Mouse (Mus musculus): ENCODE results near the gene Gm20532. TPM values are rescaled to one million over a fixed set of nuclear protein-coding genes. Genes with fewer than 3 reads are reported as not detected.

Gm20532 gene
- polyA plus RNA-seq, 1 experiment from 2014 or later, result not detected

- Histone ChIP-seq H3K4me2 (no peak overlapping the region), H3K27ac (no peak overlapping the region; the same call in 1 of the 2 replicates), H3K9me3 (replicated peaks) (no peaks in the 10 kb centered on the region), H3K4me1 (replicated peaks) (peaks cover 59% of the 10 kb centered on the region), H3K4me3 (replicated peaks) (no peak overlapping the region), H3K36me3 (no peaks in the 10 kb centered on the region), H3K9ac (no peak overlapping the region), H3K27me3 (no peaks in the 10 kb centered on the region)
- ATAC-seq (ENCODE audit: low read depth) (no peak), DNase-seq (no peak)
- WGBS (ENCODE audit: insufficient replicate concordance), result 39% methylated on average over 8 of the region's 8 CpGs
Observed at GRCm38 (mm10) chr2:26551446-26551845, 35.0 kb upstream of the Gm20532 start.

DNA sequence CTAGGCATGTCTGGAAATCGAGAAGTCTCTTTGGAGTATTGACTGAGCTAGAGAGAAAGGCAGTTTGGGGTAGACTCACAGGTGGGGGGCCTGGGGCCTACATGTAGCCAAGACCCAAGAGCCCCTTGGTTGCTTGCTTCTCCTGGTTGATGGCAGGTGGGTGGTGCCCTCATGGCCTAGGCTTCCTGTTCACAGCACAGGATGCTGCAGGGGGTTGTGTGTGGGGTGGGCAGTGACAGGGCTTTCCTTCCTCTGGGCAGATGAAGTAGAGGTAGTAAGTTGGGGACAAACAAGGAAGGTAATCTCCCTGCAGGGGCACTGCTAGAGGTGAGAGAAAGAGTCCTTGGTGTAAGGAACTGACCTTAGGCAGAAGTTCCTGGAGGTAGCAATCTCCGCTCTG is 34.4 kb upstream of the Gm20532 start:
- Histone ChIP-seq H3K4me3 (replicated peaks) (no peak overlapping the region), H3K4me2 (no peak overlapping the region), H3K9me3 (replicated peaks) (no peaks in the 10 kb centered on the region), H3K27me3 (no peaks in the 10 kb centered on the region), H3K9ac (no peak overlapping the region), H3K4me1 (replicated peaks) (peaks cover 65% of the 10 kb centered on the region), H3K36me3 (no peaks in the 10 kb centered on the region), H3K27ac (no peak overlapping the region)
- 64% methylated on average over 2 of the region's 2 CpGs for WGBS (ENCODE audit: insufficient replicate concordance)
- DNase-seq (no peak), ATAC-seq (ENCODE audit: low read depth) (no peak)

GRCm38 (mm10) chr2:26553904-26554303 is 32.5 kb upstream of the Gm20532 start:
- H3K4me1 ChIP-seq (replicated peaks), result peaks cover 67% of the 10 kb centered on the region
- no peak overlapping the region for H3K9ac ChIP-seq
- H3K4me3 ChIP-seq (replicated peaks), result no peak overlapping the region
- no peaks in the 10 kb centered on the region for H3K9me3 ChIP-seq (replicated peaks)
- no peaks in the 10 kb centered on the region for H3K36me3 ChIP-seq
- ATAC-seq (ENCODE audit: low read depth) (no peak), DNase-seq (no peak)
- H3K27ac ChIP-seq, result no peak overlapping the region
- WGBS (ENCODE audit: insufficient replicate concordance), result 47% methylated on average over 9 of the region's 9 CpGs
- no peak overlapping the region for H3K4me2 ChIP-seq
- H3K27me3 ChIP-seq, result no peaks in the 10 kb centered on the region

DNA sequence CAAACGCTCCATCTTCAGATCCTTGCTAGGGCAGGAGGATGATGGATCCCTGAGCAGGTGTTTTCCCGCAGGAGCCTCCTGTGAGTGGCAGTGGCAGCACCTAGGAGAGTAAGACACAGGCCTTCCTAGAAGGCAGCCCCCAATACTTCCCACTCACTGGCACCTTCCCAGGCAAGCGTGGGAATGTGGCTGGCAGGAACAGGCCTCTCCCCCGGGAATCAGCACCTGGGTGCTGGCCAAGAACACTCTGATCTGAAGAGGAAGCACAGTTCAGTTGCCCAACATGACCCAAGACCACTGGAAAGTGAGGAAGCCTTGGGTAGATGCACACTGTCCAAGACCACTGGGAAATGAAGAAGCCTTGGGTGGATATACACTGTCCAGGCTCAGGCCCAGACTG is 31.4 kb upstream of the Gm20532 start:
- Histone ChIP-seq H3K4me2 (no peak overlapping the region), H3K4me3 (replicated peaks) (no peak overlapping the region), H3K4me1 (replicated peaks) (peaks cover 56% of the 10 kb centered on the region), H3K27ac (no peak overlapping the region), H3K36me3 (no peaks in the 10 kb centered on the region), H3K27me3 (no peaks in the 10 kb centered on the region), H3K9ac (no peak overlapping the region), H3K9me3 (replicated peaks) (no peaks in the 10 kb centered on the region)
- DNase-seq (no peak), ATAC-seq (ENCODE audit: low read depth) (no peak)
- WGBS (ENCODE audit: insufficient replicate concordance), result 55% methylated on average over 4 of the region's 4 CpGs

GRCm38 (mm10) chr2:26556535-26556993 is 29.9 kb upstream of the Gm20532 start:
- DNase-seq (no peak), ATAC-seq (ENCODE audit: low read depth) (peak; percentile 37)
- Histone ChIP-seq H3K27me3 (no peaks in the 10 kb centered on the region), H3K36me3 (no peaks in the 10 kb centered on the region), H3K9me3 (replicated peaks) (no peaks in the 10 kb centered on the region), H3K9ac (no peak overlapping the region), H3K4me1 (replicated peaks) (peaks cover 52% of the 10 kb centered on the region), H3K4me3 (replicated peaks) (no peak overlapping the region), H3K27ac (no peak overlapping the region), H3K4me2 (no peak overlapping the region)
- 46% methylated on average over 4 of the region's 4 CpGs for WGBS (ENCODE audit: insufficient replicate concordance)

DNA sequence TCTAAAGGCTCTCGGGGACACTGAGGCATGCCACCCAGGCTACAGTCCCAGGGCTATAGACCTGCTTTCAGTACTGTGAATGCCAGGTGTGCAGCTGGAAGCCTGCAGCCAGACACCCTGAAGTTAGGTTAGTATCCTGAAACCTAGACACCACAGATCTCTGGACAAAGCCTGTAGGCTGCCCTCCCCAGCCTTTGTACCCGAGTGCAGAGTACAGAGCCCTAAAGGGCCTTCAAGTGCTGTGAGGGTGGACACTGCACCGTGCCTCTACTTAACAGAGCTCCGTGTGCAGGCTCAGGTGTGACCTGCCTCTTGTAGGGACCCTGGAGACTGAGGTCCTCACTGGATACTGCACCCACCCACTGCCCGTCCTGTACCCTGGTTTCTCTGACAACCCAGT is 25.9 kb upstream of the Gm20532 start:
- Histone ChIP-seq H3K9ac (no peak overlapping the region), H3K4me1 (replicated peaks) (peaks cover 26% of the 10 kb centered on the region), H3K27me3 (no peaks in the 10 kb centered on the region), H3K36me3 (no peaks in the 10 kb centered on the region), H3K27ac (no peak overlapping the region), H3K9me3 (replicated peaks) (no peaks in the 10 kb centered on the region), H3K4me2 (no peak overlapping the region), H3K4me3 (replicated peaks) (no peak overlapping the region)
- WGBS (ENCODE audit: insufficient replicate concordance), result 61% methylated on average over 5 of the region's 5 CpGs
- ATAC-seq (ENCODE audit: low read depth) (no peak), DNase-seq (no peak)

- Histone ChIP-seq H3K27ac (no peak overlapping the region), H3K9ac (no peak overlapping the region), H3K4me3 (replicated peaks) (no peak overlapping the region), H3K4me2 (no peak overlapping the region), H3K9me3 (replicated peaks) (no peaks in the 10 kb centered on the region), H3K36me3 (no peaks in the 10 kb centered on the region), H3K4me1 (replicated peaks) (peaks cover 20% of the 10 kb centered on the region), H3K27me3 (no peaks in the 10 kb centered on the region)
- no peak for DNase-seq
- ATAC-seq (ENCODE audit: low read depth), result no peak
- 30% methylated on average over 6 of the region's 6 CpGs for WGBS (ENCODE audit: insufficient replicate concordance)
Observed at GRCm38 (mm10) chr2:26561351-26562016, 25.0 kb upstream of the Gm20532 start.

DNA sequence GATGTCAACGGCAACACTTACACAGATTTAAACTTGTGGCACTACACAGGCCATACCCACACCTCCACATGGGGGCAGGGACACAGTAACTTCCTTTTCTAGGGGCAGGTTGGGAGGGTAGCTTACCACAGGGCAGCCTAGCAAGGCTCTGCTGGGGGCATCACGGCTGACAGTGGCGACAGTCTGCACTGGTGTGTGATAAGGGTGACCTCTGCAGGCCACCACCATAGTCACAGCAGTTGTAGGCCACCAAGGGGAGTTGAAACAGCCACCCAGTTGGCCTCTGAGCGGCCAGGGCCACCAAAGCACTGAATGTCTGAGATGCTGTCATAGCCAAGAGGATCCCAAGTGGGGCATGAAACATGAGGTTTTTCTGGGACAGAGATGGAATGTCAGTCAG is 20.2 kb upstream of the Gm20532 start:
- Histone ChIP-seq H3K9me3 (replicated peaks) (no peaks in the 10 kb centered on the region), H3K27ac (no peak overlapping the region), H3K4me1 (replicated peaks) (peaks cover 14% of the 10 kb centered on the region), H3K4me2 (no peak overlapping the region), H3K9ac (no peak overlapping the region), H3K4me3 (replicated peaks) (no peak overlapping the region), H3K36me3 (no peaks in the 10 kb centered on the region), H3K27me3 (no peaks in the 10 kb centered on the region)
- WGBS (ENCODE audit: insufficient replicate concordance), result 8% methylated on average over 4 of the region's 4 CpGs
- DNase-seq (no peak), ATAC-seq (ENCODE audit: low read depth) (no peak)

GRCm38 (mm10) chr2:26570034-26570433 is 16.4 kb upstream of the Gm20532 start:
- DNase-seq, result no peak
- no peak for ATAC-seq (ENCODE audit: low read depth)
- Histone ChIP-seq H3K36me3 (no peaks in the 10 kb centered on the region), H3K9me3 (replicated peaks) (no peaks in the 10 kb centered on the region), H3K27ac (no peak overlapping the region; the same call in 1 of the 2 replicates), H3K4me1 (replicated peaks) (peaks cover 47% of the 10 kb centered on the region), H3K4me3 (replicated peaks) (no peak overlapping the region), H3K4me2 (no peak overlapping the region), H3K9ac (no peak overlapping the region), H3K27me3 (no peaks in the 10 kb centered on the region)
- WGBS (ENCODE audit: insufficient replicate concordance), result 7% methylated on average over 3 of the region's 3 CpGs

DNA sequence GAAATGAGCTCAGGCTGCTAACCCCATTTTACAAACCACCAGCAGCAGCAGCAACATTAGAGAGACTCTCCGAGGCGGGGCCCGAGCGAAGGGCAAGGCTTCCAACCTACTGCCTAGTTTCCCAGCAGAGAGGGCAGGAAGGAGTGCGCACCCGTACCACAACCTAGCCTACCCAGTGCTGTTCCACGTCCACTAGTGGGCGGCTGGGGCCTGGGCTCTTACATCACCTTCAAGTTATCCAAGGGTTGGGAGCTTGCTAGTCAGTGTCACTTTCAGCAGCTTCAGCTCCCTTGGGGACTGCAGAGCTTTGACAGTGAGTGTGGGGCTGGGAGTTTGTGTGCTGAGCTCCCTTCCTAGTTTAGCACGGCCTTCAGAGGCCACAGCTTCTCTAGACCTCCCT is 15.0 kb upstream of the Gm20532 start:
- no peaks in the 10 kb centered on the region for H3K9me3 ChIP-seq (replicated peaks)
- no peak overlapping the region for H3K4me3 ChIP-seq (replicated peaks)
- peak overlapping the region; percentile 9; the same call in 1 of the 2 replicates for H3K4me2 ChIP-seq
- peak overlapping the region; percentile 46; the same call in 1 of the 2 replicates for H3K9ac ChIP-seq
- peaks cover 61% of the 10 kb centered on the region for H3K4me1 ChIP-seq (replicated peaks)
- H3K27ac ChIP-seq, result peak overlapping the region; percentile 80
- DNase-seq, result no peak
- H3K27me3 ChIP-seq, result no peaks in the 10 kb centered on the region
- no peaks in the 10 kb centered on the region for H3K36me3 ChIP-seq
- ATAC-seq (ENCODE audit: low read depth), result no peak
- WGBS (ENCODE audit: insufficient replicate concordance), result 27% methylated on average over 9 of the region's 9 CpGs

GRCm38 (mm10) chr2:26571826-26572225 is 14.6 kb upstream of the Gm20532 start:
- peak; percentile 50 for DNase-seq

DNA sequence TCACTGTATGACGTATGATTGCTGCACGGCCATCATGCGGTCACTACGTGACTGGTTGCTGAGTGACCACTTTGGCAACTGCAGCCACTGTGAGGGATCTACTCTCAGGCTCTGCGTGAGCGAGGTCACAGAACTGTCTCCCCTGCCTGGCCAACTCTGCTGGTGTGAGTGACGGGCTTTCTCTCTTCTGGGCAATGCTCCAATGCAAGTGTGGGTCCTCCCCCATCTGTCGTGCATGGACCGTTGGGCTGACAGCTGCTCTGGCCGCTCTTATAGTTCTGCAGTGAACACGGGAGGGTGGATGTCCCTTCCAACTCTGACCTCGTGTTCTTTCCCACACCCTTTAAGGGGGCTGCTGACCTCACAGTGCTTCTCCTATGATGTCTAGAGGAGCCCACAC is 13.0 kb upstream of the Gm20532 start:
- H3K27me3 ChIP-seq, result no peaks in the 10 kb centered on the region
- ATAC-seq (ENCODE audit: low read depth), result no peak
- H3K4me2 ChIP-seq, result no peak overlapping the region
- 50% methylated on average over 12 of the region's 12 CpGs for WGBS (ENCODE audit: insufficient replicate concordance)
- no peaks in the 10 kb centered on the region for H3K36me3 ChIP-seq
- no peak overlapping the region for H3K9ac ChIP-seq
- no peak overlapping the region for H3K4me3 ChIP-seq (replicated peaks)
- peak overlapping the region; percentile 43; the same call in 1 of the 2 replicates for H3K27ac ChIP-seq
- peaks cover 81% of the 10 kb centered on the region for H3K4me1 ChIP-seq (replicated peaks)
- H3K9me3 ChIP-seq (replicated peaks), result no peaks in the 10 kb centered on the region
- no peak for DNase-seq

More at GRCm38 (mm10) chr2:26571826-26572225, 14.6 kb upstream of the Gm20532 start:
- Histone ChIP-seq H3K4me2 (peak overlapping the region; percentile 9; the same call in 1 of the 2 replicates), H3K36me3 (no peaks in the 10 kb centered on the region), H3K4me1 (replicated peaks) (peaks cover 65% of the 10 kb centered on the region), H3K4me3 (replicated peaks) (no peak overlapping the region), H3K27me3 (no peaks in the 10 kb centered on the region), H3K9ac (peak overlapping the region; percentile 46), H3K27ac (peak overlapping the region; percentile 80), H3K9me3 (replicated peaks) (no peaks in the 10 kb centered on the region)
- peak; percentile 59 for ATAC-seq (ENCODE audit: low read depth)
- 20% methylated on average over 5 of the region's 5 CpGs for WGBS (ENCODE audit: insufficient replicate concordance)
